Mouse (Mus musculus): ENCODE data around the gene Pfas.

Gene Pfas

DNA sequence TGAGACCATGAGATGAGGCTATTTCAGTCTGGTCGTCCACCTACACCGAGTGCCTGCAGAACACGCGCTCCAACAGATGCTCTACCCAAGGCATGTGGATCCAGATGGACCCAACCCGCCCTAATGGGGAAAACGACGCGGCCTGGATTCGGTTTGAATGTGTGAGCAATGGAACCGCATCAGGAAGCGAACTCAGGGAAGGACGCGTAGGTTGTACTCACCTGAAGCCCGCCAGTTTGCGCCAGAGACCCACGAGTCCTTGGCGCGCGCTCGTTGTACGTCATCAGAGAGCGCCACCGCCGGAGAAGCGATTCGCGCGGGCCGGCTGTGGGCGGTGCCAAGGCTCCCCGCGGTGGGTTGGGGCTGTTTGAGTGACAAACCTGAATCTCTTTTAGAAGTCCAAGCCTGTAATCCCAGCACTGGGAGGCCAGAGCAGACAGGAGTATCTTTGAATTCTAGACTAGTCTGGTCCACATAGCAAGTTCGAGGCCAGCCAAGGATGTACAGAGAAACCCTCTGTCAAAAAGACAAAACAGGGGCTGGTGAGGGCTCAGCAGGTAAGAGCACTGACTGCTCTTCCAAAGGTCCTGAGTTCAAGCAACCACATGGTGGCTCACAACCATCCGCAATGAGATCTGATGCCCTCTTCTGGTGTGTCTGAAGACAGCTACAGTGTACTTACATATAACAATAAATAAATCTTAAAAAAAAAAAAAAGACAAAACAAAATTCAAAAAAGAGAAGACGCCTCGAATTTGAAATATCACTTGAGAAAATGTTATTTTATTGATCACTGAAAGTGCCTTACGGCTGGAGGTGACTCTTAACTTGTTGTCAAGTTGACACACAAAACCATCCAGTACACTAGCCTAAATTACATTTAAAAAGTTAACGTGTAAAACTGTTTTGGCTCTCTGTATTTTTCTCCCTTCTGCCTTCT, at the start of gene Pfas:
Gene Pfas, minus strand, starts transcription at position 279 of the 940 bp plus-strand sequence.
- peak; percentile 87 to 88 for DNase-seq (ENCODE audit: low spot score in 2 of 2)

DNA sequence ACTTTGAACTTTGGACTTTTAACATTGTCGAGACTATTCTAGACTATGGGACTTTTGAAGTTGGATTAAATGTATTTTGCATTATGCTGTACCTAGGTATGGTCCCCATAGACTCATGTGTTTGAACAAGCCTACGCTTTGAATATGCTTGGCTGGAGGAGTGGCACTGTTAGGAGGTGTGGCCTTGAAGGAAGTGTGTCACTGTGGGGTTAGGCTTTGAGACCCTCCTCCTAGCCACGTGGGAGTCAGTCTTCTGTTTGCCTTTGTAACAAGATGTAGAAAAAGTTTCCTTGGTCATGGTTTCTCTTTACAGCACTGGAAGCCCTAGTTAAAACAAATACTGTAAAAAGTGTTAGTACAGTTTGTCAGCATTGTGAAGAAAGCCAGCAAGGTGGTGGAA, 45.6 kb upstream of the Pfas start:
- no peak for DNase-seq (ENCODE audit: low spot score in 2 of 2)

DNA sequence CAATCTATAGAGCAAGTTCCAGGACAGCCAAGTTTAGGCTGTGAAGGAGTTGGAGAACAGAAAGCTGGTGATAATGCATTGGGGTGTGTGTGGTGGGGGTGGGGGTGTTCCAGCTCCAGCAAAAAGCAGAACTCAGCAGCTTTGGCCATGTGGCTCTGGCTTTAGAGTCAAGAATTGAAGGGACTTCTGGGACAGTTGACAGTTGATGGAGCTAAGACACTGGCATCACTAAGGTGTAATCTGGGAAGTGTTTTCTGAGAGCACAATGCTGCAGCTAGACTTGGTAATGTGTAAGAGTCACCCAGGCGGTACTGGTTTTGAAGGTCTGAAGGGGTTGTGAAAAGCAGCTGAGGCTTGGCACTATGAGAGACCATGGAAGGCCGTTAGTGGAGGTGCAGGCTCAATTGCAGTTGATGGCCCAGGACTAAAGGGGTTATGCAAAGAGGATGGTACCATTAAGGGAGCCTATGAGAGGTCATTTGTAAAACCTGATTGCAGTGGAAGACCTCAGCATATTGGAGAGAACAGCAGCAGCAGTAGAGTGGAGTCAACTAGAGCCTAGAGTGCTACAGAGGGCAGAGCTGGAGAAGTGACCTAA, 44.7 kb upstream of the Pfas start:
- DNase-seq (ENCODE audit: low spot score in 2 of 2), result no peak

DNA sequence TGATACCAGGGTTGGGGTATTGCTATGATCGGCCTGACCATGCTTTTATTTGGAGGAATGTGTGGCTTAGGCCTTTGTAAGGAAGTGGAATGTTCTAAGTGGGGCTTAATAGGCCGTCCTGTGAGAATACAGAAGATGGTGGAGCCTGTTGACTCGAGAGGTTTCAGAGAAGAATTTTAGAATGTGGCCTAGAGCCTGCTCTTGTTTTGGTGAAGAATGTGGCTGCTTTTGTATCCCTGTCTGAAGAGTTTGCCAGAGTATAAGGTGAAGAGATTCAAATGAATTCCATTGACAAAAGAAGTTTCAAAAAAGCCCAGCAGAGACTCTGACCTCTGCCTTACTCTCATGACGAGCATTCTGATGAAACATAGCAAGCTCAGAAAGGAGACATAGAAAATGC, 43.5 kb upstream of the Pfas start:
- no peak for DNase-seq (ENCODE audit: low spot score in 2 of 2)

DNA sequence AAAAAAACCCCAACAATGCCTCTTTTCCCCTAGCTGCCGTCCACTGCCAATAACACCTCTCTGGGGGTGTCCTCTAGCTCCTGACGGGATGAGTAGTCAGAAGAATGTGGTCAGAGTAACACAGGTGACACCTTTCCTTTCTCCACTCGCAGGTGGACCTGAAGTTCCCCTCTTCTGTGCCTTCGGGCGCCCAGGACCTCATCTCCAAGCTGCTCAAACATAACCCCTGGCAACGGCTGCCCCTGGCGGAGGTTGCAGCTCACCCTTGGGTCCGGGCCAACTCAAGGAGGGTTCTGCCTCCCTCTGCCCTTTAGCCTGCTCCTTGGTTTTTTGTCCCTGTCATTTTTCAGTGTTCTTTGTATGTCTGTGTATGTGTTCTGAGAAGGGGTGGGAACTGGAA, 42.5 kb upstream of the Pfas start:
- DNase-seq (ENCODE audit: low spot score in 2 of 2), result no peak

DNA sequence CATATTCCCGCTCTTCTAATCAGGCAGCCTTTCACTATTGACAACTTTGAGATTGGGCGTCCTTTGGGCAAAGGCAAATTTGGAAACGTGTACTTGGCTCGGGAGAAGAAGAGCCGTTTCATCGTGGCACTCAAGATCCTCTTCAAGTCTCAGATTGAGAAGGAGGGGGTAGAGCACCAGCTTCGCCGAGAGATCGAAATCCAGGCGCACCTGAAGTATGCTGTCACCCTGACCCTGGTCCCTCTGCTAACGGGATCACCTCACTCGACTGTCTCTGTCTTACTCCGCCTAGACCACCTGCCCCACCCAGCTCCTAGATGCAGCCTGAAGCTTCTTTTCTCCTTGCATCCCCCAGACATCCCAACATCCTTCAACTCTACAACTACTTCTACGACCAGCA, 39.9 kb upstream of the Pfas start:
- no peak for DNase-seq (ENCODE audit: low spot score in 2 of 2)

DNA sequence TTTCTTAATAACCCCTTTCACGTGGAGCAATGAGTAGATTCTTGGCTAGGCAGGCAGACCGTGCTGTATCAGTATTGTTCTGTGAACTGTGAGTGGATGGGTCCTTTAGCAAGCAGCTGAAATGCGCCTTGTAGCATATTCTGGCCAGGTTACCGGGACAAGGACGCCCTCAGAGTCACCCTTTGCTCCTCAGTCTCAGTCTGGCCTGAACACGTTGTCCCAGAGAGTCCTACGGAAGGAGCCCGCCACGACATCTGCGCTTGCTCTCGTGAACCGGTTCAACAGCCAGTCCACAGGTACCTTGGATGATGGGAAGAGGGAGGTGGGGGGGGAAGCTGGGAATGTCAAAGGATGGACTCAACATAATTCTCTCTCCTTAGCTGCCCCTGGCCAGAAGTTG, 39.3 kb upstream of the Pfas start:
- no peak for DNase-seq (ENCODE audit: low spot score in 2 of 2)

DNA sequence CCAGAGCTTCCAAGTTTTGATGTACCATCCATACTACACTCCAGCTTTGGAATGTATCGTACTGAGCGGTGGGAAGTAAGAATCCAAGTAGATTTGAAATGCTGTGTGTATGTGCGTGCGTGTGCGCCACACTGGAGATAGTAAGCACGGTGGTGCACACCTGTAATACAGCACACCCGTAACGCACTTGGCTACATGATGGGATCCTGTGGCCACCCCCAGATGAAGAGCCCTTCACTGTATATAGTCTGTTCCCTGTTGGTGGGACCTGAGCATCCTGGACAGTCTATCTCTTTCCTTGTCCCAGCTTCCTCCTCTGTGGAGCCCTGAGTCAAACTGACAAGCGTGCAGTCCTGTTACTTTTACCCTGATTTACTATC, 38.1 kb upstream of the Pfas start:
- no peak for DNase-seq (ENCODE audit: low spot score in 2 of 2)

DNA sequence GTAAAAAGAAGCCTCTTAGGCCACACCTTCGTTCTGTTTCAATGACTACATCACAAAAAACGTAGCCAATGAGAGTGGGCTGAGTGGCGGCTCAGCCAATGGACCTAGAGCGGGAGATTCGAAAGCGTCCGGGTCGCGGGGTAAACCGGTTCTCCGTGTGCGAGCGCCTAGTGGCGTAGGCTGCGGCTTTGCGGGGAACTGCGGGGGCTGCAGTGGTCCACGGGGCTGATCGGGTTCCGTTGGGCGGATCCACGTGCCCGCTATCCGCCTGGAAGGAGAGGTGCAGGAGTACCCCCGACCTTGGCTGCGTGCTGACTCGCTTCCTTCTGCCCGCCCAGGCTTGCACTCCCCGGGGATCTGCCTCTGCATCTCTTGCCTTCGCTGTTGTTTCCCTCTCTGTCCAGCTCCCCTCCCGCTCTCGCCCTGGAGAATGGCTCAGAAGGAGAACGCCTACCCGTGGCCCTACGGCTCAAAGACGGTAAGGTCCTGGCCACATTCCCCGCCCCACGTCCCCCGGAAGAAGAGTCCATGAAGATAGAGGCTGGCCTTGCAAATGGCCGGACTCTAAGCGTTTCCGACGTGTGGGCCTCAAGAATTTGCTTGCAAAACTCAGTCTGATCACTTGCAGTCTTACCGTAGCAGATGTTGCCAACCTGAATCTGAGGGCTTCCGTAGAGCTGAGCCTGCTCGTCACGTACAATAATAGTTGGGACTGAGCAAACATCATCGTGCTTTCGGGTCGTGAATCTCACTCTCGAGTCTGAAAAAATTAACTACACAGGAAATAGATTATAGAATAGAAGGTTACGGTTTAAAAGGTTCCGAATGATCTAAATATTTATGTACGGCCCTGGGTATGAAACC, 37.5 kb upstream of the Pfas start, which contains the start of gene Aurkb:
Gene Aurkb, plus strand, starts transcription at position 117 of the 864 bp plus-strand sequence.
- peak in 1 of 2 experiments; percentile 56 for DNase-seq (ENCODE audit: low spot score in 2 of 2)

DNA sequence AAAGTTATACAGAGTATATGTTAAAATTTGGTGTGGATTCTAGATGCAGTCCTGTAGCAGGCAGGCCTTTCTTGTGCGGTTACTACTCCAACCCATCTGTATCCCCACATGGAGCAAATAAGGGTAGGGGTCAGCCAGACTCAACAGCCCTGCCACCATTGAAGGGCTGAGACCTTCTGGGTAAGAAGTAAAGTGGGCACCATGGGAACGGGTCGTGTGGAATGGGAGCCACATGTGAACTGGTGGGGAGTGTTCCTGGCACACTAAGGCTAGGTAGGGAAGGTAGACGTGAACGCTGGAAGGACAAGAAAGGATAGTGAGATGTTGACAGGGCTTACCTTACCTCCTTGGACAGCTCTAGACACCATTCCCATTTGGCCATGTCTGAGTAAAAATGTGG, 29.9 kb upstream of the Pfas start:
- DNase-seq (ENCODE audit: low spot score in 2 of 2), result no peak

DNA sequence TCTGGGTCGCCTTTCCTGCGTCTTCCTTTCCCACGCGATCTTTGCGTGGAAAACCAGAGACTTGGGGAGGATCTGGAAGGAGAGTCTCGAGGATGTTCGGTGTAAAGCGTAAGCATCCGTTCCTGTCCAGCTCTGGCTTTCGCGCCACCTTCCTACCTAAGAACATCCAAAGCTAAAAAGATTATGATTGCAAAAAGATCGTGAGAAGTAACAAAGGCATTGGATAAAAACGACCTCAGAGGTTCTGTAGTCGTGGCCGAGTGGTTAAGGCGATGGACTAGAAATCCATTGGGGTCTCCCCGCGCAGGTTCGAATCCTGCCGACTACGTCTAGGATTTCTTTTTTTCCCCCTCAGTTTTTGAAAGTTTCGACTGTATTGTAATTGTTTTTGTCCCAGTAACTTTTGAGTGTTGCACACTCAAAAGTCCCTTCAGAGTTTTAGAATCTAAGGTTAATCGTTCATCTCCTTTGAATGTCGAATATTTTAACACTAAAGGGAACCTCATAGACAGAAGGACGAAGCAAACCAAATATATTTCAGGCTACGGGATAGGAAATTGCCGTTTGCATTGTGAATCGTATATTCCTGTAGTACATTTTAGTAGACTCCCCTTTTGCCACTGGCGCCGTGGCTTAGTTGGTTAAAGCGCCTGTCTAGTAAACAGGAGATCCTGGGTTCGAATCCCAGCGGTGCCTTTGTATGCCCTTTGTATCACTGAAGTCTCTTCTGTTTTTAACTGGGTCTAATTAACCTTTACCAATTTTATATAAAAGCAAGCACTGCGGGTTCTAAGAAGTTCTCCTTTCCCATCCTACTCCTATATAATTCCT, 29.2 kb upstream of the Pfas start:
- DNase-seq (ENCODE audit: low spot score in 2 of 2), result peak; percentile 87 to 88

DNA sequence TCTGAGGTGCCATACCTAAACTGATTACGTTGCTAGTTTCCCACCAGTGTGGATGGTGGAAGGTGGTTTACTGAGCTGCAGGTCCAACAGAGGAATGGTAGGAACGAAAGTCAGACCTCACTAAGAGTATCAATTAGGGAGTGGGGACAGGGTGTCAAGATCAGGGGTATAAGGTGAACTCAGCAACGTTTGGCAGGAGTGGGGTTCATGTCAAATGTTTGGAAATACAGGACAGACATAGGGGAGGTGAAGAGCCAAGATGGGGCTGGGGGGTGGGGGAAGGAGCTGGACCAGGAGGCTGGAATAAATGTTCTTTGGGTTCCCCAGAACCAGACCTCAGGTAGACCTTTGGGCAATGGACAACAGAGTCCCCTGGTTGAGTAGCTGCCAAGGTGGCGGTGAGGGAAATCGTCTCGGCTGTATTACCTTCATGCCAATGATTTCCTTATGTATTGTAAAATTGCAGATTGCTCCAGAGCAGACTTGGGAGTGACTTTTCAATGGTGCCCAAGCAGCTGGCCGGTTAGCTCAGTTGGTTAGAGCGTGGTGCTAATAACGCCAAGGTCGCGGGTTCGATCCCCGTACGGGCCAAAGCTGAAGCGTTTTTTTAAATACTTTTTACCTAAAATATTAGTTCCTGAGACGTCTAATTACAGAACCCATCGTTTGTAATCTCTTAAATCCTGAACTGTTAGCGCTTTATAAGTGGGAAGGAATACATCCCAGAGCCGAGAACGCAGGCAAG, 28.4 kb upstream of the Pfas start:
- peak; percentile 93 to 96 for DNase-seq (ENCODE audit: low spot score in 2 of 2)

DNA sequence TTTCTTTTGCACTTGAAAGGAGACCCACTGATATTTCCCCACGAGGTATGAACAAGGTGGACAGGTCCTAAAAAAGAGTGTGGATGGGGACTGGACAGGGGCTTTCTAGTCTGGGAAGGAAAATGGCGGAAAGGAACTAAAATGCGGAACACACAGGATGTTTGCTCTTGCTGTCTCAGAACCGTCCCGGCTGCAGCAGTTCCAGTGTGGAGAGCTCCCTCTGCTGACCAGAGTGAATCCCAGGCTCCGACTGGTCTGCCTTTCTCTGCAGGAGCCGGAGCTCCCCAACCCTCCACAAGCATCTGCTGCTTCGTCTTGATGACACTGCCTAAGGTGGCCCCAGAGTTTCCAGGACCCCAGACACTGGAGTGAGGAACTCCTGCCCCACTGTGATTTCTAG, 27.6 kb upstream of the Pfas start:
- peak; percentile 74 to 82 for DNase-seq (ENCODE audit: low spot score in 2 of 2)

DNA sequence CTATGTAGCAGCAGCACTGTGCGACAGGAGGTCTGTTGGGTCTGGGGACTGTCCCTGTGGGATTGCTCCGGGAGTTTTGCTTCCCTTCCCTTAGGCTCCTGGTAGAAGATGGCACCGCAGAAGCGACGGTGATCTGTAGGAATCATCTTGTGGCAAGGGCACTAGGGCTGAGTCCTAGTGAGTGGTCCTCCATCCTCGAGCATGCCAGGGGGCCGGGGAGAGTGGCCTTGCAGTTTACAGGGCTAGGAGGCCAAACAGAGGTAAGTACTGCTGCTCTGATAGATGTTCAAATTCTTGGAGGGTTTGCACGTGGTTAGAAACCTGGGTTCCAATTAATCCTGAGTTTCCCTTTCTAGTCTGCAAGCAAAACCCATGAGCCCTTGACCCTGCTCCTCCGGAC, 27.2 kb upstream of the Pfas start:
- DNase-seq (ENCODE audit: low spot score in 2 of 2), result no peak

DNA sequence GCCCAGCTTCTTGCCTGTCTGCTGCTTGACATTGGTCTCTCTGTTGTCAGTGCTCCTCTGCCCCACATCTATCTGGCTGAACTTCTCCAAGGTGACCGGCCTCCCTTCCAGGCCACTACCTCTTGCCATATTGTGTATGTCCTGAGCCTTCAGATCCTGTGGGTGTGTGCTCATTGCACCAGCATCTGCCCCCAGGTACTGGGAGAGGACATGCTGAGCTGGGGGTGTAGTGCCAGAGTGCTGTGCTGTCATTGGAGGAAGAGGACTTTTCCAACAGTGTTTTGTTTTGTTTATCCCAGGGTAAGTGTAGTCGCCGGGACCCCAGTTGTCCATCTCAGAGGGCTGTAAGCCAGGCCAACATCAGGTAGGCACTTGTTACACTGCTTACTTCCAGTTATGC, 26.3 kb upstream of the Pfas start:
- no peak for DNase-seq (ENCODE audit: low spot score in 2 of 2)

DNA sequence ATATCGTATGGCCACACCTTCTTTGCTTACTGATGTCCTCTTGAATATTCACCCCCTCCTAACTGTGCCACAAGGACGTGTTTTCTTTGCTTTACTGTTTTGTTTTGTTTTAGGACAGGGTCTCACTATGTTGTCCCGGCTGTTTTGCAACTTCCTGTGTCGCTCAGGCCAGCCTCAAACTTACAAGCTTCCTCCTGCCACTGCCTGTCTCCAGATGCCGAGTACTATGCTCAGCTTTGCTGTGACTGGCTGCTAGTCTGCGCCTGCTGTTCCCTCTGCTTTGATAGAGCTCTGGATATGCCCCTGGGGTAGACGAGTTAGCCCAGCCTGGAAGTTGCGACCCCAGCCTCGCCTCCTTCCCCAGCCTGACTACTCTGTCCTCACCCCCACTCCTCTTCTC, 25.3 kb upstream of the Pfas start:
- DNase-seq (ENCODE audit: low spot score in 2 of 2), result no peak

DNA sequence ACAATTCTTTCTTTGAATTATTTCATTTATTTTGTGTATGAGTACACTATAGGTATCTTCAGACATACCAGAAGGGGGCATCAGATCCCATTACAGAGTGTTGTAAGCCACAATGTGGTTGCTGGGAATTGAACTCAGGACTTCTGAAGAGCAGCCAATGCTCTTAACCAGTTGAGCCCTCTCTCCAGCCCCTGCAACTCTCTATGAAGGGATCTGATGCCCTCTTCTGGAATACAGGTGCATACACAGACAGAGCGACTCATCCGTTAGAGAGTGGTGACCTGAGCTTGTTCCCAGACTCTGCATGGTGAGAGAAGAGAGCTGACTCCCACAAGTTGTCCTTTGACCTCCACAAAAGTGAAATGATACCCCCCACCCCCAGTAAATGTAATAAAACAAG, 20.5 kb upstream of the Pfas start:
- DNase-seq (ENCODE audit: low spot score in 2 of 2), result no peak

DNA sequence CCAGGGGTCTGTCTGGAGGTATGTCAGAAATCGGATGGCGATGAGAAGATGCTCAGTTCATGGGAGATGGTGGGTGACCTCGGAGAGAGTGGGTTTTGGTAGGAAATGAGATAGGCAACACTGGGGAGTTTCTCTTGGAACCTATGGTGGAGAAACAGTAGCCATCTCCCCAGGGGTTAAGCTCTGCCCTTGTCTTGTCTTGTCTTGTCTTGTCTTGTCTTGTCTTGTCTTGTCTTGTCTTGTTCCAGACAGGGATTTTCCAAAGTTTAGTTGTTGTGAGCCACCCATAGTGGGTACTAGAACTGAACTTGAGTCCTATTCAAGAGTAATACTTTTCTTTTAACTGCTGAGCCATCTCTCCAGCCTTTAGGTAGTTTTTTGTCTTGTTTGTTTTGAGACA, 18.3 kb upstream of the Pfas start:
- no peak for DNase-seq (ENCODE audit: low spot score in 2 of 2)

DNA sequence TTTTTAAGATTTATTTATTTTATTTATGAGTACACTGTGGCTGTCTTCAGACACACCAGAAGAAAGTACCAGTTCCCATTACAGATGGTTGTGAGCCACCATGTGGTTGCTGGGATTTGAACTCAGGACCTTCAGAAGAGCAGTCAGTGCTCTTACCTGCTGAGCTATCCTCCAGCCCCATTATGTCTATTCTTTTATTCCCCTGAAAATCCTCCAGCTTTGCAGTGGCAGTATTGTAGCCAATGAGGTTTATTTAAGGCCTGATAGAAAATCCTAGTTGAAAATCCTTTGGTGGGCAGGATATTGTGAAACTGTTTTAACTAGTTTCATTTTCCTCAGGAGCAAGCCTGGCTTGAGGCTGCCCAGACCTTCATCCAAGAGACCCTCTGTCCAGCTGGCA, 12.4 kb upstream of the Pfas start:
- no peak for DNase-seq (ENCODE audit: low spot score in 2 of 2)

DNA sequence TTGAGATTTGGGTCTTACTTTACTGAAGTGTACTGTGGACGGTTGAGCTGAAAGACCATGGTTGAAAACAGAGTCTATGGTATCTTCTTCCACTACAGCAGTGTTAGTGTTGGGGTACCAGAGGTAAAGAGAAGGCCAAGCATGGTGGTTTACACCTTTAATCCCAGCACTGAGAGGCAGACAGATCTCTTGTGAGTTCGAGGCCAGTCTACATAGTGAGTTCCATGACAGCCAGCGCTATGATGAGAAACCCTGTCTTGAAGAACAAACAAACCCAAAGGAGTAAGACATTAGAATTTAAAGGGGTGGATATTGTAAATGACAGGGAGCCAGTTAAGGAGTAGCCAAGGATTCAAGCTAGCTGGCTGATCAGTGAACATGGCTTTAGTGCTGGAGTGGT, 8.5 kb upstream of the Pfas start:
- DNase-seq (ENCODE audit: low spot score in 2 of 2), result no peak

All from frontal cortex, postnatal 25 days (tissue).